Mouse (Mus musculus): ENCODE data around the gene Krt83.

DNA sequence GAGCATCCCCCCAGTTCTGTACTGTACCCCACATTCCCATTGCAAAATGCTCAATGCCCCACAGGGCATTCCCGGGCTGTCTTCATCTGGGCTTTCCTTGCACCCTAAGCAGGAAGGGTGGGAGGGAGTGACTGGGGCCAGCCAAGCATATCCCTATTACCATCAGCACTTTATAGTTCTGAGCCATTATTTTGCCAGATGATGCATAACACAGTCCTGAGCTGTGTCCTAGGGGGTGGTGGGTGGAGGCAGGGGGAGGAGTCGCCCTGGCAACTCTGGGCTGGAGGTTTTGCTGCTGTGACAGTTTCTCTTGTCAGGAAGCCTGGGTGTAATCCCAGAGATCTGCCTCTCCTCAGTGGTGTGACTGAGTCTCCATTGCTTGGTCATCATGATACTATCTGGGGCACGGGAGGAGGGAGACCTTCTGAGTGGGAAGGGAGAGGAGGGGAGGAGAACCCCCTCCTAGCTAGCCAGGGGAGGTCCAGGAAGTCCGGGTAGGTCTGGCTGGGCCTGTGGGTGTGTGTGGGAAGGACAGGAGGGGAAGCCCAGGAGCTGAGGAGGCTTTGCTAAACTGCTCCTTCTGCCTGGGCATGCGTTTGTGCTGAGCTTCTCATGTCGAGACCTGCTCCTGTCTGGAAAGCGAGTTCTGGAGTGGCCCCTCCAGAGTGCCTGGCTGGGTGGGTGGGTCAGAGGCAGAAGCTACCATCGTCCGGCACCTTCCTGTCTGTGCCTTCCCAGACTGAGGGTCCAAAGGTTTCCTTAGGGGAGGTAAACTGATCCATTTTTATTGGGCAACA is 44.9 kb upstream of the Krt83 start:
- TF ChIP-seq CTCF (IDR thresholded peaks at IDR 0.05; ENCODE audit: borderline replicate concordance, insufficient read depth, low read depth, low read length) (no peak), POLR2A (IDR thresholded peaks at IDR 0.05; ENCODE audit: borderline replicate concordance, insufficient read depth, low read length) (no peak)

Data from cerebellum, adult 2 months (tissue).